Comparison of ENCODE assay signal across 16 mouse cellular contexts in the genomic region with DNA sequence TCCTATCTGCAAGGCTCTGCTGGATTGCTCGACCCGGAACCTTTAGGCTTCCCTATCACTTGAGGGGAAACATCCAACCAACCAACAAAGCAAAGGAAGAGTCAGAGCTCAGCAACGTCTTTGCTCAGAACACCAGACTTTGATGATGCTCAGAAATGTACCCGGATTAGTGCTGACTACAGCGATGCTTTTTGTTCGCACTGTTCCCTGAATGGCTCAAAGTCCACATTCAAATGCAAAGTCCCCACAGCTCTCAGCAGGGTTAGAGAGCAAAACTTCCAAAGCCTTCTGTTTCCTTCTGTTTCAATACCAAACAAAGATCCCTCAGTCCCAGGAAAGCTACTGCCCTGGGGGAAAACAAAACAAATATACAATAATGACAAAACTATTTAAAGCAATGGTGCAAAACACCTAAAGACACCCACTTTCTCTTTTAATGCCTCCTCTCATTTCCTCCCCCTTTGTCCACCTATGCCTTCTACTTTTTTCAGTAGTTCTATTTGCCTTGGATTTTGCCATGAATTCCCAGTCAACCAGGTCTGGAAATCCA. TPM values are rescaled to one million over a fixed set of nuclear protein-coding genes. Genes with fewer than 3 reads are reported as not detected.
DNase-seq lines count a peak whose midpoint lies in the region; ATAC-seq and TF ChIP-seq lines count a peak whose summit lies in the region.
"Had no signal": no experiment of that assay in that cellular context is flagged by ENCODE, and none has a peak within 500 bp of the region (broad histone marks: within the 10 kb centered on the region; RNA-seq: fewer than 3 reads in every experiment).

No protein-coding gene starts in this region.

- peaks cover 34% of the 10 kb centered on the region; the same call in 1 of the 2 replicates for H3K27me3 ChIP-seq in forebrain, embryonic 10.5 days (ENCODE audit: poor library complexity, severe bottlenecking)
- H3K27me3 ChIP-seq in forebrain, embryonic 16.5 days (replicated peaks; ENCODE audit: control insufficient read depth, insufficient read depth, low read length) = no peaks in the 10 kb centered on the region
- no peaks in the 10 kb centered on the region for H3K27me3 ChIP-seq in cerebellum, adult 2 months (ENCODE audit: control insufficient read depth, insufficient read depth, low read length)
- H3K27me3 ChIP-seq: heart, embryonic 15.5 days had no signal

- H3K27ac ChIP-seq in forebrain, embryonic 10.5 days = peak overlapping the region; percentile 54
- no peak overlapping the region for H3K27ac ChIP-seq in forebrain, embryonic 16.5 days (ENCODE audit: low read length)
- H3K27ac ChIP-seq in left cerebral cortex, adult 2 months = peak overlapping the region; percentile 40; the same call in 1 of the 2 replicates
- H3K27ac ChIP-seq in cerebellum, adult 2 months (ENCODE audit: insufficient read depth, low read length) = no peak overlapping the region; the same call in 1 of the 2 replicates
- H3K27ac ChIP-seq: heart, embryonic 15.5 days; limb, embryonic 13.5 days had no signal

- H3K4me2 ChIP-seq in forebrain, embryonic 16.5 days (ENCODE audit: low read length) = no peak overlapping the region
- H3K4me2 ChIP-seq: heart, embryonic 15.5 days; limb, embryonic 13.5 days had no signal

- no peak overlapping the region for H3K9ac ChIP-seq in forebrain, embryonic 16.5 days (replicated peaks; ENCODE audit: low read depth, low read length)
- H3K9ac ChIP-seq: heart, embryonic 15.5 days; limb, embryonic 13.5 days had no signal

- H3K36me3 ChIP-seq in forebrain, embryonic 10.5 days (replicated peaks) = no peaks in the 10 kb centered on the region
- H3K36me3 ChIP-seq in forebrain, embryonic 16.5 days (ENCODE audit: control insufficient read depth, insufficient read depth) = no peaks in the 10 kb centered on the region
- H3K36me3 ChIP-seq: G1E; heart, embryonic 15.5 days; limb, embryonic 13.5 days had no signal

- 5% methylated on average over 6 of the region's 6 CpGs for WGBS in forebrain, embryonic 10.5 days
- 2% methylated on average over 6 of the region's 6 CpGs for WGBS in forebrain, embryonic 16.5 days
- 30% methylated on average over 6 of the region's 6 CpGs for WGBS in cerebellum, adult 2 months

- DNase-seq in forebrain, embryonic 10.5 days (ENCODE audit: extremely low spot score, low spot score) = peak; percentile 30
- DNase-seq in left cerebral cortex, adult 2 months (ENCODE audit: extremely low spot score in 1 of 2, low spot score in 2 of 2) = no peak
- DNase-seq in left cerebral cortex, postnatal 25 days (ENCODE audit: low spot score in 2 of 2) = no peak
- DNase-seq in kidney, postnatal 36 days = peak; percentile 62 to 85
- no peak for DNase-seq in right cerebral cortex, adult 18-20 months
- DNase-seq in cerebellum, adult 2 months = no peak
- DNase-seq: cerebellum, postnatal 10 days; gastrocnemius, postnatal 14 days had no signal

- no peak for ATAC-seq in forebrain, embryonic 16.5 days
- no peak for ATAC-seq in megakaryocyte-erythroid progenitor cell, adult 5-6 weeks (replicated peaks; ENCODE audit: low FRiP score, low TSS enrichment, poor library complexity, severe bottlenecking)
- ATAC-seq: hindbrain, embryonic 16.5 days; lung, postnatal 0 days had no signal

- intact Hi-C loops in left cerebral cortex, adult 2 months (cut with DNase I) = no loop called here
- intact Hi-C loops in left cerebral cortex, postnatal 25 days (cut with DNase I) = loop anchor here (10.0 kb wide), 1 partner anchor 623 kb away; no protein-coding TSS in a partner anchor

- H3K9me3 ChIP-seq in forebrain, embryonic 10.5 days = no peaks in the 10 kb centered on the region
- H3K9me3 ChIP-seq in forebrain, embryonic 16.5 days (ENCODE audit: control insufficient read depth, low read length) = no peaks in the 10 kb centered on the region
- H3K9me3 ChIP-seq: G1E; heart, embryonic 15.5 days had no signal

- H3K4me3 ChIP-seq in forebrain, embryonic 10.5 days = no peak overlapping the region
- no peak overlapping the region for H3K4me3 ChIP-seq in forebrain, embryonic 16.5 days (replicated peaks; ENCODE audit: low read length)
- no peak overlapping the region for H3K4me3 ChIP-seq in left cerebral cortex, adult 2 months
- no peak overlapping the region for H3K4me3 ChIP-seq in cerebellum, adult 2 months (replicated peaks; ENCODE audit: insufficient read depth, low read depth, low read length)
- H3K4me3 ChIP-seq: heart, embryonic 15.5 days; limb, embryonic 13.5 days had no signal

- H3K4me1 ChIP-seq in forebrain, embryonic 10.5 days = peaks cover 26% of the 10 kb centered on the region
- peaks cover 6% of the 10 kb centered on the region for H3K4me1 ChIP-seq in forebrain, embryonic 16.5 days (replicated peaks; ENCODE audit: control insufficient read depth, insufficient read depth, low read length)
- no peaks in the 10 kb centered on the region for H3K4me1 ChIP-seq in cerebellum, adult 2 months (ENCODE audit: control insufficient read depth, insufficient read depth, low read length)

- TF ChIP-seq POLR2A in cerebellum, adult 2 months (IDR thresholded peaks at IDR 0.05; ENCODE audit: borderline replicate concordance, insufficient read depth, low read length) = no peak

- TF ChIP-seq CTCF in left cerebral cortex, adult 2 months (IDR thresholded peaks at IDR 0.05) = no peak
- TF ChIP-seq CTCF in cerebellum, adult 2 months (IDR thresholded peaks at IDR 0.05; ENCODE audit: borderline replicate concordance, insufficient read depth, low read depth, low read length) = no peak

RNA-seq across cellular contexts. Expression of a gene that starts 4.0 kb away (rescaled TPM):
- polyA plus RNA-seq in forebrain, embryonic 10.5 days (2016; fragmentation: Nextera tagmentation; extraction: Ambion mirVana) = 96.2 and 98.2 TPM in 2 replicates
- polyA plus RNA-seq in forebrain, embryonic 16.5 days (2015; fragmentation: Nextera tagmentation; extraction: Ambion mirVana) = 77.9 and 86.6 TPM in 2 replicates
- 10 to 100 TPM; 44.6 to 46.4 TPM for total RNA-seq in left cerebral cortex, adult 2 months (2021)
- total RNA-seq in left cerebral cortex, postnatal 25 days (2021) = 10 to 100 TPM; 42.5 to 45.1 TPM
- 178 and 185 TPM in 2 replicates for total RNA-seq in megakaryocyte-erythroid progenitor cell, adult 5-6 weeks (2014; fragmentation: Nextera tagmentation)
- total RNA-seq in megakaryocyte-erythroid progenitor cell, adult 5-6 weeks (2017) = 111 and 153 TPM in 2 replicates
- polyA plus RNA-seq in cerebellum, adult 2 months (2012; rRNA removed) = 32.2 and 32.9 TPM in 2 replicates

RNA-seq across cellular contexts. Expression of a gene that starts 12.2 kb away (rescaled TPM):
- polyA plus RNA-seq in forebrain, embryonic 10.5 days (2016; fragmentation: Nextera tagmentation; extraction: Ambion mirVana) = not detected in 2 replicates
- 15.0 and 16.8 TPM in 2 replicates for polyA plus RNA-seq in forebrain, embryonic 16.5 days (2015; fragmentation: Nextera tagmentation; extraction: Ambion mirVana)
- total RNA-seq in left cerebral cortex, adult 2 months (2021) = 10 to 100 TPM; 30.0 to 34.8 TPM
- 10 to 100 TPM; 23.9 to 57.3 TPM for total RNA-seq in left cerebral cortex, postnatal 25 days (2021)
- not detected in 2 replicates for total RNA-seq in megakaryocyte-erythroid progenitor cell, adult 5-6 weeks (2014; fragmentation: Nextera tagmentation)
- not detected in 2 replicates for total RNA-seq in megakaryocyte-erythroid progenitor cell, adult 5-6 weeks (2017)
- polyA plus RNA-seq in cerebellum, adult 2 months (2012; rRNA removed) = 0.33 and 0.57 TPM in 2 replicates
- total RNA-seq: neutrophil, adult 5-6 weeks had no signal
- polyA plus RNA-seq: G1E; limb, embryonic 13.5 days had no signal

Comparison
In these comparisons a context has a peak if more than half of its experiments do, and no peak if none do; other contexts are left out.
1. H3K27ac ChIP-seq: peak in forebrain, embryonic 10.5 days (single experiment) and left cerebral cortex, adult 2 months (single experiment); none in forebrain, embryonic 16.5 days (single experiment) and cerebellum, adult 2 months (single experiment).
2. DNase-seq: peak in forebrain, embryonic 10.5 days (single experiment) and kidney, postnatal 36 days (2 of 2); none in left cerebral cortex, adult 2 months (0 of 2), left cerebral cortex, postnatal 25 days (0 of 2), right cerebral cortex, adult 18-20 months (single experiment) and cerebellum, adult 2 months (0 of 2).
3. RNA of a gene that starts 12.2 kb away (total RNA-seq): 23.9 to 57.3 TPM in left cerebral cortex, postnatal 25 days and 30.0 to 34.8 TPM in left cerebral cortex, adult 2 months; not detected in megakaryocyte-erythroid progenitor cell, adult 5-6 weeks; every median in the first group is over 10 times any median in the second.